Mouse (Mus musculus) ES-E14 (cell line): ENCODE measurements at regions not wholly inside any gene's neighbourhood (a gene's known extent, or its start where the extent isn't known, plus 50 kb on each side); places are given as distances from the start of the nearest gene placed in this dataset.

ENCODE experiments used
- DNase-seq: peaks from one replicate; pipeline ENCODE4 v3.0.0-alpha.2; 2013; ENCODE audit warnings: low read depth, low spot score
- H3K27ac ChIP-seq: 2 replicates; pipeline ENCODE4 v1.5.1; 2012; ENCODE audit warnings: low read depth, mild to moderate bottlenecking, low read length, moderate library complexity, mixed read lengths; ENCODE audit not compliant: poor library complexity, insufficient read depth, severe bottlenecking
- H3K36me3 ChIP-seq: 2 replicates; pipeline ENCODE4 v1.6.1; 2012; ENCODE audit warnings: mild to moderate bottlenecking, low read length, moderate library complexity, mixed read lengths; ENCODE audit not compliant: control insufficient read depth, poor library complexity, insufficient read depth, severe bottlenecking
- H3K4me1 ChIP-seq, 2 experiments: fragments of 150-350 bp in 1 of 2; sonication (generic) in 1 of 2; 2 replicates each; pipeline ENCODE4 v1.6.1; 2012; ENCODE audit warnings: low read length in 2 of 2, mild to moderate bottlenecking in 1 of 2, mixed read lengths in 1 of 2; ENCODE audit not compliant: control insufficient read depth in 2 of 2, insufficient read depth in 2 of 2, poor library complexity in 1 of 2
- H3K4me3 ChIP-seq, 2 experiments: fragments of 150-350 bp in 1 of 2; sonication (generic) in 1 of 2; 2 replicates each; pipeline ENCODE4 v1.5.1; 2012; ENCODE audit warnings: low read length in 2 of 2, low read depth in 1 of 2, mild to moderate bottlenecking in 1 of 2, mixed read lengths in 1 of 2; ENCODE audit not compliant: insufficient read depth in 1 of 2, poor library complexity in 1 of 2, severe bottlenecking in 1 of 2
- H3K9ac ChIP-seq: 2 replicates; pipeline ENCODE4 v1.6.1; 2012; ENCODE audit warnings: low read depth, mild to moderate bottlenecking, low read length, mixed read lengths; ENCODE audit not compliant: poor library complexity, insufficient read depth, severe bottlenecking
- H3K9me3 ChIP-seq: fragments of 150-350 bp; sonication (generic); 2 replicates; pipeline ENCODE4 v1.6.1; 2012; ENCODE audit warnings: low read depth, mild to moderate bottlenecking, low read length; ENCODE audit not compliant: control insufficient read depth, insufficient read depth
- CHD2 ChIP-seq: IDR thresholded peaks from 2 replicates; pipeline ENCODE4 v1.6.1; 2014; ENCODE audit warnings: mild to moderate bottlenecking, low read depth, low read length, inconsistent platforms
- HCFC1 ChIP-seq: IDR thresholded peaks from 2 replicates; pipeline ENCODE4 v1.6.1; 2012; ENCODE audit warnings: low read length, inconsistent platforms, borderline replicate concordance; ENCODE audit not compliant: insufficient read depth
- MAFK ChIP-seq: IDR thresholded peaks from 2 replicates; pipeline ENCODE4 v1.6.1; 2014; ENCODE audit warnings: mild to moderate bottlenecking, low read depth, low read length, inconsistent platforms; ENCODE audit not compliant: insufficient read depth
- ZC3H11A ChIP-seq: IDR thresholded peaks from 2 replicates; pipeline ENCODE4 v1.6.1; 2012; ENCODE audit warnings: low read depth, mild to moderate bottlenecking, inconsistent platforms, low read length, borderline replicate concordance
- ZNF384 ChIP-seq: IDR thresholded peaks from 2 replicates; pipeline ENCODE4 v1.6.1; 2012; ENCODE audit warnings: low read depth, low read length, inconsistent platforms
- in situ Hi-C, 2 experiments: fragments of 600-800 bp; cut with MboI; formaldehyde crosslinking; loops; one replicate each; pipeline ENCODE4 v1.15.1; 2025; ENCODE audit warnings: low sequenced_read_pairs in 2 of 2, inconsistent platforms in 1 of 2; ENCODE audit not compliant: unreplicated experiment in 2 of 2

- Histone ChIP-seq H3K4me3 (no peak overlapping the region), H3K9me3 (no peaks in the 10 kb centered on the region), H3K9ac (no peak overlapping the region), H3K4me1 (no peaks in the 10 kb centered on the region), H3K27ac (no peak overlapping the region), H3K36me3 (no peaks in the 10 kb centered on the region)
- in situ Hi-C loops: no loop called here
- TF ChIP-seq CHD2 (no peak), MAFK (no peak), ZC3H11A (no peak), ZNF384 (no peak), HCFC1 (no peak)
- no peak for DNase-seq
Observed at GRCm38 (mm10) chr15:87018978-87019377, 525.1 kb upstream of the Fam19a5 start.

- in situ Hi-C loops: no loop called here
- Histone ChIP-seq H3K4me1 (no peaks in the 10 kb centered on the region), H3K27ac (no peak overlapping the region), H3K36me3 (no peaks in the 10 kb centered on the region), H3K9me3 (no peaks in the 10 kb centered on the region), H3K4me3 (no peak overlapping the region), H3K9ac (no peak overlapping the region)
- TF ChIP-seq CHD2 (no peak), ZNF384 (no peak), HCFC1 (no peak), MAFK (no peak), ZC3H11A (no peak)
- DNase-seq: no peak
Observed at GRCm38 (mm10) chr15:87045971-87046370, 498.1 kb upstream of the Fam19a5 start.

GRCm38 (mm10) chr15:87054186-87054585, 489.9 kb upstream of the Fam19a5 start:
- Histone ChIP-seq H3K9ac (no peak overlapping the region), H3K4me3 (no peak overlapping the region), H3K36me3 (no peaks in the 10 kb centered on the region), H3K9me3 (no peaks in the 10 kb centered on the region), H3K27ac (no peak overlapping the region), H3K4me1 (no peaks in the 10 kb centered on the region)
- in situ Hi-C loops: no loop called here
- DNase-seq: no peak
- no peak for TF ChIP-seq ZNF384
- no peak for TF ChIP-seq MAFK
- no peak for TF ChIP-seq CHD2
- no peak for TF ChIP-seq ZC3H11A
- TF ChIP-seq HCFC1: no peak

GRCm38 (mm10) chr15:87064890-87065289, 479.2 kb upstream of the Fam19a5 start:
- DNase-seq: no peak
- no peaks in the 10 kb centered on the region for H3K36me3 ChIP-seq
- no peak overlapping the region for H3K9ac ChIP-seq
- no peak overlapping the region for H3K27ac ChIP-seq
- no peaks in the 10 kb centered on the region for H3K4me1 ChIP-seq
- TF ChIP-seq ZNF384: no peak
- no peak for TF ChIP-seq HCFC1
- no peak for TF ChIP-seq CHD2
- no peak for TF ChIP-seq MAFK
- no peak for TF ChIP-seq ZC3H11A
- no peaks in the 10 kb centered on the region for H3K9me3 ChIP-seq
- H3K4me3 ChIP-seq: no peak overlapping the region
- in situ Hi-C loops: no loop called here

- no peak overlapping the region for H3K4me3 ChIP-seq
- no peak for DNase-seq
- H3K9ac ChIP-seq: no peak overlapping the region
- no peaks in the 10 kb centered on the region for H3K4me1 ChIP-seq
- no peak overlapping the region for H3K27ac ChIP-seq
- TF ChIP-seq CHD2 (no peak), ZNF384 (no peak), MAFK (no peak), HCFC1 (no peak), ZC3H11A (no peak)
- H3K36me3 ChIP-seq: no peaks in the 10 kb centered on the region
- in situ Hi-C loops: no loop called here
- no peaks in the 10 kb centered on the region for H3K9me3 ChIP-seq
Observed at GRCm38 (mm10) chr15:87068261-87068660, 475.8 kb upstream of the Fam19a5 start.
